Mouse (Mus musculus) kidney, embryonic 14.5 days (tissue): ENCODE measurements around the gene Camta1. TPM values are rescaled to one million over a fixed set of nuclear protein-coding genes. Genes with fewer than 3 reads are reported as not detected.

Source experiments
- ATAC-seq: fragments of 200-750 bp; cut with Nextera tagmentation; 2 replicates; pipeline ENCODE4 v1.8.0; 2017; ENCODE audit warnings: moderate number of reproducible peaks, mild to moderate bottlenecking, moderate TSS enrichment, moderate library complexity; ENCODE audit not compliant: low FRiP score, low TSS enrichment
- H3K27ac ChIP-seq: fragments of 300-500 bp; sonication (generic); 2 replicates; pipeline ENCODE4 v1.5.1; 2014; ENCODE audit warnings: low read depth, mild to moderate bottlenecking, low read length, moderate library complexity, mixed read lengths
- H3K27me3 ChIP-seq: fragments of 300-500 bp; sonication (generic); 2 replicates; pipeline ENCODE4 v1.6.1; 2014; ENCODE audit warnings: mild to moderate bottlenecking, low read length; ENCODE audit not compliant: control insufficient read depth, insufficient read depth
- H3K36me3 ChIP-seq: fragments of 300-500 bp; sonication (generic); 2 replicates; pipeline ENCODE4 v1.6.1; 2014; ENCODE audit warnings: low read length, mixed read lengths; ENCODE audit not compliant: control insufficient read depth, insufficient read depth
- H3K4me1 ChIP-seq: fragments of 300-500 bp; sonication (generic); 2 replicates; pipeline ENCODE4 v1.6.1; 2014; ENCODE audit warnings: low read length, mixed read lengths; ENCODE audit not compliant: control insufficient read depth, insufficient read depth
- H3K4me2 ChIP-seq: fragments of 300-500 bp; sonication (generic); replicated peaks from 2 replicates; pipeline ENCODE4 v1.6.1; 2014; ENCODE audit warnings: low read depth, mild to moderate bottlenecking, low read length
- H3K4me3 ChIP-seq: fragments of 300-500 bp; sonication (generic); 2 replicates; pipeline ENCODE4 v1.5.1; 2014; ENCODE audit warnings: mild to moderate bottlenecking, low read length
- H3K9ac ChIP-seq: fragments of 300-500 bp; sonication (generic); 2 replicates; pipeline ENCODE4 v1.6.1; 2014; ENCODE audit warnings: low read depth, mild to moderate bottlenecking, low read length, moderate library complexity
- H3K9me3 ChIP-seq: fragments of 300-500 bp; sonication (generic); 2 replicates; pipeline ENCODE4 v1.6.1; 2016; ENCODE audit warnings: low read length; ENCODE audit not compliant: control insufficient read depth
- WGBS: fragments of 180-500 bp; shearing (Covaris S2); extraction: QIAGEN DNeasy Blood & Tissue Kit; methylation state at CpG from one replicate; pipeline ENCODE4 v1.1.7; 2014; 5-methylcytosine and 5-hydroxymethylcytosine counted together
- polyA plus RNA-seq: library from polyadenylated mRNA; unstranded; fragments of >200 nt; fragmentation: Nextera tagmentation; extraction: Ambion mirVana; gene quantifications from 2 replicates; pipeline ENCODE4 v1.2.1, GENCODE M21; 2014

The Camta1 gene
- polyA plus RNA-seq, 1 experiment from 2014 or later: 107 TPM

DNA sequence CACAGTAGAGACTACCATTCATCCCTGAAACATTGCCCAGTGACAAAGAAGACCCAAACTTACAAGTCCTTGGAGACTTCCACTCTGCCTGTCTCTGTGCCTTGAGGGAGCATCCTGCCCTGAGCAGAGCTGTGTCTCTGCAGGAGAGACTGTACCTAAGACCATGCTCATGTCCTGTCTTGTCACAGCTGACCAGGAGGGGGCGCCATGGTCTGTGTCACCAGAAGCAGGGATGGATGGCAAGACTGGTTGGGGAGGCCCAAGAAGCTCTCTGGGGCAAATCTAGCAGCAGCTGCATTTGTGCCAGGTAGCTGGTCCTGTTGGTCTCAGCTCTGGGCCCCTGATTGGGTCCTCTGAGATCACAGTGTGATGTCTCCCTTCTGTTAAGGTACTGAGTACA lies 646.5 kb downstream of the Camta1 start:
- no peak for ATAC-seq
- 64% methylated on average over 1 of the region's 1 CpGs for WGBS
- H3K4me1 ChIP-seq: 0 out of 2 replicates have a peak, but pooled peaks cover 7% of the 10 kb centered on the region

GRCm38 (mm10) chr4:151213475-151213874 lies 648.2 kb downstream of the Camta1 start:
- ATAC-seq: no peak
- H3K4me3 ChIP-seq: no peak overlapping the region
- H3K9ac ChIP-seq: no peak overlapping the region
- H3K27ac ChIP-seq: no peak overlapping the region
- no peaks in the 10 kb centered on the region for H3K9me3 ChIP-seq
- 0 out of 2 replicates have a peak, but pooled peaks cover 7% of the 10 kb centered on the region for H3K4me1 ChIP-seq
- H3K4me2 ChIP-seq: no peak overlapping the region
- no peaks in the 10 kb centered on the region for H3K36me3 ChIP-seq
- WGBS: 62% methylated on average over 11 of the region's 11 CpGs
- H3K27me3 ChIP-seq: no peaks in the 10 kb centered on the region

More for the DNA sequence above, 646.5 kb downstream of the Camta1 start:
- Histone ChIP-seq H3K9me3 (no peaks in the 10 kb centered on the region), H3K9ac (no peak overlapping the region), H3K27ac (no peak overlapping the region), H3K4me3 (no peak overlapping the region), H3K36me3 (no peaks in the 10 kb centered on the region), H3K27me3 (no peaks in the 10 kb centered on the region), H3K4me2 (no peak overlapping the region)

DNA sequence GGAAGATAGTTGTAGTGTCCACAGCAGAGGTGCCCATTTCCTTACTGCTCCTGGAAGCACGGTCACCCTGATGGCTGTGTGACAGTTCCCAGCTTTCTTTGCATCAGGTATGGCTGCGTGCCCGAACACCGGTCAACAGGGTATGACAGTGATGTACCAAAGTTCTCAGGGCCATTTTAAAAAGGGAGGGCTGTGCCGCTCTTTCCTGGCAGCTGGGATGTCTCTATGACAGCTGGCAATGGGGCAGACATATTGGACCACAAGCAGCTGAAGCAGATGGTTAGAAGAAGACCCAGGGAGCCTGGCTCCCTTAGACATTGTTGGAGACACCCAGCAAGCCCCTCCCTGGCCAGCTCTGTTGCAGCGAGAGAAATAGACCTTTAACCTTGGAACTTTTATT lies 649.7 kb downstream of the Camta1 start:
- Histone ChIP-seq H3K4me2 (no peak overlapping the region), H3K9ac (no peak overlapping the region), H3K9me3 (no peaks in the 10 kb centered on the region), H3K27ac (no peak overlapping the region), H3K27me3 (no peaks in the 10 kb centered on the region), H3K36me3 (no peaks in the 10 kb centered on the region), H3K4me1 (0 out of 2 replicates have a peak, but pooled peaks cover 7% of the 10 kb centered on the region), H3K4me3 (no peak overlapping the region)
- 84% methylated on average over 6 of the region's 6 CpGs for WGBS
- no peak for ATAC-seq

GRCm38 (mm10) chr4:151207566-151207965 lies 654.1 kb downstream of the Camta1 start:
- 0 out of 2 replicates have a peak, but pooled peaks cover 7% of the 10 kb centered on the region for H3K4me1 ChIP-seq
- no peak overlapping the region for H3K9ac ChIP-seq
- ATAC-seq: no peak
- no peak overlapping the region for H3K4me2 ChIP-seq
- H3K36me3 ChIP-seq: no peaks in the 10 kb centered on the region
- WGBS: 64% methylated on average over 7 of the region's 7 CpGs
- H3K4me3 ChIP-seq: no peak overlapping the region
- H3K27me3 ChIP-seq: no peaks in the 10 kb centered on the region
- H3K9me3 ChIP-seq: no peaks in the 10 kb centered on the region
- no peak overlapping the region for H3K27ac ChIP-seq

GRCm38 (mm10) chr4:151202891-151203290 lies 658.8 kb downstream of the Camta1 start:
- no peak for ATAC-seq
- 61% methylated on average over 6 of the region's 6 CpGs for WGBS
- no peak overlapping the region for H3K4me2 ChIP-seq
- no peaks in the 10 kb centered on the region for H3K9me3 ChIP-seq
- H3K4me3 ChIP-seq: no peak overlapping the region
- no peaks in the 10 kb centered on the region for H3K4me1 ChIP-seq
- no peak overlapping the region for H3K9ac ChIP-seq
- H3K27ac ChIP-seq: no peak overlapping the region
- H3K27me3 ChIP-seq: no peaks in the 10 kb centered on the region
- no peaks in the 10 kb centered on the region for H3K36me3 ChIP-seq

- Histone ChIP-seq H3K9ac (no peak overlapping the region), H3K4me3 (no peak overlapping the region), H3K4me2 (no peak overlapping the region), H3K4me1 (no peaks in the 10 kb centered on the region), H3K9me3 (no peaks in the 10 kb centered on the region), H3K27ac (no peak overlapping the region), H3K27me3 (no peaks in the 10 kb centered on the region), H3K36me3 (no peaks in the 10 kb centered on the region)
- 84% methylated on average over 9 of the region's 9 CpGs for WGBS
- no peak for ATAC-seq
Measured at GRCm38 (mm10) chr4:151200316-151200715, 661.4 kb downstream of the Camta1 start.

DNA sequence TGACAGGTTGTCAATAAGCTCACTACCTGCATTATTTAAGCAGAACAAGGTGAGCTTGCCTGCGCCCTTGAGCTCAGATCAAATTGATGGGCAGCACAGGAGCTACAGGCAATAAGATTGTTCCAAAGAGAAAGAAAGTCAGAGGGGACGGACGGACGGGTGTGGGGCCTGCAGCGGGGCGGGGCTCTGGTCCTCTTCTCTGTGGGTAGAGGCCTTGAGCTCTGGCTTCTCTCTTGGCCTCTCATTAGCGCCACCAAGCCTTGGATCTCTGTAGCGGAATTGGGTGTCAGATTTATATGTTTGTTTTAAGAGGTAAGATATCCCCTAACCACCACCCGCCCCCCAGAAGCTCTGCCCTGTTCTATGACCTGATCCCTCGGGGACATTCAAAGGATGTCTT lies 666.5 kb downstream of the Camta1 start:
- Histone ChIP-seq H3K27me3 (0 out of 2 replicates have a peak, but pooled peaks cover 5% of the 10 kb centered on the region), H3K9ac (no peak overlapping the region), H3K27ac (no peak overlapping the region), H3K4me3 (no peak overlapping the region), H3K4me2 (no peak overlapping the region), H3K4me1 (no peaks in the 10 kb centered on the region), H3K9me3 (no peaks in the 10 kb centered on the region), H3K36me3 (no peaks in the 10 kb centered on the region)
- ATAC-seq: peak; percentile 68
- WGBS: 19% methylated on average over 10 of the region's 10 CpGs

- Histone ChIP-seq H3K4me1 (no peaks in the 10 kb centered on the region), H3K9ac (no peak overlapping the region), H3K4me3 (no peak overlapping the region), H3K9me3 (no peaks in the 10 kb centered on the region), H3K27me3 (0 out of 2 replicates have a peak, but pooled peaks cover 5% of the 10 kb centered on the region), H3K4me2 (no peak overlapping the region), H3K27ac (no peak overlapping the region), H3K36me3 (no peaks in the 10 kb centered on the region)
- no peak for ATAC-seq
- WGBS: 40% methylated on average over 4 of the region's 4 CpGs
Measured at GRCm38 (mm10) chr4:151194715-151195097, 667.0 kb downstream of the Camta1 start.

GRCm38 (mm10) chr4:151194030-151194714 lies 667.5 kb downstream of the Camta1 start:
- Histone ChIP-seq H3K27me3 (0 out of 2 replicates have a peak, but pooled peaks cover 5% of the 10 kb centered on the region), H3K36me3 (no peaks in the 10 kb centered on the region), H3K9ac (no peak overlapping the region), H3K27ac (no peak overlapping the region), H3K4me2 (no peak overlapping the region), H3K4me1 (no peaks in the 10 kb centered on the region), H3K9me3 (no peaks in the 10 kb centered on the region), H3K4me3 (no peak overlapping the region)
- 30% methylated on average over 11 of the region's 11 CpGs for WGBS
- no peak for ATAC-seq
